Mouse (Mus musculus) natural killer cell, adult 2 months (primary cell): ENCODE results near the gene Rab3ip.

Experiments
- DNase-seq, 2 experiments: peaks; one replicate each; pipeline ENCODE4 v3.0.0; 2022; ENCODE audit warnings: low spot score in 2 of 2

Rab3ip gene

GRCm38 (mm10) chr10:116871329-116872015 lies 79.1 kb downstream of the Rab3ip start:
- DNase-seq: no peak

GRCm38 (mm10) chr10:116870819-116871218 lies 79.8 kb downstream of the Rab3ip start:
- DNase-seq: no peak
